Mouse (Mus musculus) MEL (cell line): ENCODE measurements around the gene Asb1.

Experiments
- CHD2 ChIP-seq: IDR thresholded peaks from 2 replicates; pipeline ENCODE4 v1.6.1; 2011; ENCODE audit warnings: low read length, improper control_type of control experiment
- CTCF ChIP-seq, 3 experiments: IDR thresholded peaks in 2 of 3; conservative IDR thresholded peaks in 1 of 3; 2 replicates each; pipeline ENCODE4 v1.5.1; 2011 to 2012; ENCODE audit warnings: low read length in 3 of 3, low read depth in 2 of 3, mild to moderate bottlenecking in 2 of 3, improper control_type of control experiment in 1 of 3, inconsistent platforms in 1 of 3, mixed read lengths in 1 of 3, moderate library complexity in 1 of 3; ENCODE audit not compliant: control insufficient read depth in 1 of 3, insufficient read depth in 1 of 3, poor library complexity in 1 of 3, severe bottlenecking in 1 of 3
- HCFC1 ChIP-seq: IDR thresholded peaks from 2 replicates; pipeline ENCODE4 v1.6.1; 2012; ENCODE audit warnings: low read depth, mild to moderate bottlenecking, inconsistent platforms, low read length, improper control_type of control experiment, moderate library complexity
- KAT2A ChIP-seq: conservative IDR thresholded peaks from 2 replicates; pipeline ENCODE4 v1.6.1; 2012; ENCODE audit warnings: low read depth, low read length, improper control_type of control experiment, inconsistent platforms
- MAX ChIP-seq: IDR thresholded peaks from 2 replicates; pipeline ENCODE4 v1.6.1; 2011; ENCODE audit warnings: low read length, improper control_type of control experiment
- SMC3 ChIP-seq: IDR thresholded peaks from 2 replicates; pipeline ENCODE4 v1.6.1; 2011; ENCODE audit warnings: low read depth, low read length, improper control_type of control experiment

- no peak for TF ChIP-seq SMC3
- TF ChIP-seq HCFC1 = no peak
- no peak for TF ChIP-seq CTCF (IDR thresholded peaks at IDR 0.05 in 2 of 3, conservative IDR thresholded peaks at IDR 0.05 in 1 of 3; ENCODE audit: control insufficient read depth in 1 of 3, insufficient read depth in 1 of 3, low read depth in 2 of 3, low read length in 3 of 3, poor library complexity in 1 of 3, severe bottlenecking in 1 of 3)
- TF ChIP-seq MAX = no peak
- TF ChIP-seq KAT2A = no peak
- no peak for TF ChIP-seq CHD2
Measured at GRCm38 (mm10) chr1:91549073-91549472, 8.7 kb downstream of the Asb1 start.
